12 mouse cellular contexts compared by ENCODE assay signal in genomic region chr10:78227875-78228559, GRCm38 (mm10). TPM values are rescaled to one million over a fixed set of nuclear protein-coding genes. Genes with fewer than 3 reads are reported as not detected.
DNase-seq lines count a peak whose midpoint lies in the region; ATAC-seq and TF ChIP-seq lines count a peak whose summit lies in the region.
"Had no signal": no experiment of that assay in that cellular context is flagged by ENCODE, and none has a peak within 500 bp of the region (broad histone marks: within the 10 kb centered on the region; RNA-seq: fewer than 3 reads in every experiment).

No protein-coding gene starts in this region.

- ATAC-seq in kidney, embryonic 14.5 days (ENCODE audit: low FRiP score, low TSS enrichment): no peak
- ATAC-seq in neural tube, embryonic 15.5 days (ENCODE audit: low FRiP score): no peak

- no peak overlapping the region for H3K4me3 ChIP-seq in gastrocnemius, adult 2 months
- no peak overlapping the region for H3K4me3 ChIP-seq in kidney, embryonic 14.5 days (ENCODE audit: low read length)
- H3K4me3 ChIP-seq in bone marrow macrophage, adult 2 months (ENCODE audit: insufficient read depth, low read length): no peak overlapping the region
- H3K4me3 ChIP-seq in macrophage (ENCODE audit: inconsistent target): no peak overlapping the region
- no peak overlapping the region for H3K4me3 ChIP-seq in neural tube, embryonic 15.5 days (replicated peaks)
- H3K4me3 ChIP-seq: embryonic facial prominence, embryonic 12.5 days; neural tube, embryonic 12.5 days had no signal

- peak overlapping the region; percentile 49 for H3K27ac ChIP-seq in gastrocnemius, adult 2 months
- H3K27ac ChIP-seq in kidney, embryonic 14.5 days (ENCODE audit: low read depth, low read length): no peak overlapping the region
- peak overlapping the region; percentile 77 for H3K27ac ChIP-seq in bone marrow macrophage, adult 2 months (ENCODE audit: insufficient read depth, low read depth, low read length)
- peak overlapping the region; percentile 46 for H3K27ac ChIP-seq in macrophage
- H3K27ac ChIP-seq in neural tube, embryonic 15.5 days (replicated peaks): no peak overlapping the region
- H3K27ac ChIP-seq: embryonic facial prominence, embryonic 12.5 days; neural tube, embryonic 12.5 days had no signal

- no peaks in the 10 kb centered on the region for H3K27me3 ChIP-seq in kidney, embryonic 14.5 days (ENCODE audit: control insufficient read depth, insufficient read depth, low read length)
- no peaks in the 10 kb centered on the region for H3K27me3 ChIP-seq in neural tube, embryonic 15.5 days (replicated peaks)
- H3K27me3 ChIP-seq: embryonic facial prominence, embryonic 12.5 days; neural tube, embryonic 12.5 days had no signal

- intact Hi-C loops in gastrocnemius, adult 2 months (cut with DNase I): no loop called here

- no peaks in the 10 kb centered on the region for H3K9me3 ChIP-seq in kidney, embryonic 14.5 days (ENCODE audit: control insufficient read depth, low read length)
- H3K9me3 ChIP-seq in neural tube, embryonic 15.5 days (replicated peaks): no peaks in the 10 kb centered on the region
- H3K9me3 ChIP-seq: embryonic facial prominence, embryonic 12.5 days; neural tube, embryonic 12.5 days had no signal

- H3K79me2 ChIP-seq in macrophage (ENCODE audit: inconsistent target): peaks cover 71% of the 10 kb centered on the region

- H3K4me2 ChIP-seq in kidney, embryonic 14.5 days (replicated peaks; ENCODE audit: low read depth, low read length): no peak overlapping the region
- no peak overlapping the region for H3K4me2 ChIP-seq in neural tube, embryonic 15.5 days
- H3K4me2 ChIP-seq: embryonic facial prominence, embryonic 12.5 days; neural tube, embryonic 12.5 days had no signal

- no peak for DNase-seq in gastrocnemius, adult 2 months
- DNase-seq in gastrocnemius, adult 8-10 months (ENCODE audit: low spot score in 2 of 2): no peak
- peak; percentile 24 for DNase-seq in kidney, postnatal 10 days
- DNase-seq in spleen, postnatal 4 days (ENCODE audit: low spot score in 2 of 2): no peak
- DNase-seq: cerebellum, postnatal 10 days; thymus, postnatal 14 days had no signal

- 78% methylated on average over 8 of the region's 8 CpGs for WGBS in kidney, embryonic 14.5 days
- WGBS in macrophage (ENCODE audit: missing documents): 22% methylated on average over 8 of the region's 8 CpGs
- whole genome bisulfite sequencing in neural tube, embryonic 15.5 days: 81% methylated on average over 8 of the region's 8 CpGs

- H3K9ac ChIP-seq in kidney, embryonic 14.5 days (ENCODE audit: low read depth, low read length): no peak overlapping the region
- H3K9ac ChIP-seq in neural tube, embryonic 15.5 days (replicated peaks): no peak overlapping the region
- H3K9ac ChIP-seq: embryonic facial prominence, embryonic 12.5 days; neural tube, embryonic 12.5 days had no signal

- TF ChIP-seq POLR2A in bone marrow macrophage, adult 2 months (IDR thresholded peaks at IDR 0.05; ENCODE audit: borderline replicate concordance, low read depth, low read length): no peak

- H3K4me1 ChIP-seq in kidney, embryonic 14.5 days (ENCODE audit: control insufficient read depth, insufficient read depth, low read length): no peaks in the 10 kb centered on the region
- H3K4me1 ChIP-seq in bone marrow macrophage, adult 2 months (ENCODE audit: control insufficient read depth, insufficient read depth, low read length): peaks cover 47% of the 10 kb centered on the region
- H3K4me1 ChIP-seq in neural tube, embryonic 15.5 days: peaks cover 8% of the 10 kb centered on the region
- H3K4me1 ChIP-seq: embryonic facial prominence, embryonic 12.5 days; neural tube, embryonic 12.5 days had no signal

- peaks cover 28% of the 10 kb centered on the region; the same call in 1 of the 2 replicates for H3K36me3 ChIP-seq in kidney, embryonic 14.5 days (ENCODE audit: control insufficient read depth, insufficient read depth, low read length)
- peaks cover 21% of the 10 kb centered on the region; the same call in 1 of the 2 replicates for H3K36me3 ChIP-seq in macrophage (ENCODE audit: inconsistent target)
- H3K36me3 ChIP-seq in neural tube, embryonic 15.5 days: peaks cover 44% of the 10 kb centered on the region

- TF ChIP-seq CTCF in gastrocnemius, adult 2 months (IDR thresholded peaks at IDR 0.05): no peak
- TF ChIP-seq CTCF in bone marrow macrophage, adult 2 months (IDR thresholded peaks at IDR 0.05; ENCODE audit: low read depth, low read length): no peak

RNA-seq across cellular contexts. Expression of gene Trappc10, which starts 16.4 kb away (rescaled TPM):
- 10 to 100 TPM; 37.9 to 40.1 TPM for total RNA-seq in gastrocnemius, adult 2 months (2021)
- 10 to 100 TPM; 36.9 to 57.4 (median 42.2) TPM for total RNA-seq in gastrocnemius, adult 8-10 months (2022)
- polyA plus RNA-seq in kidney, embryonic 14.5 days (2014; fragmentation: Nextera tagmentation; extraction: Ambion mirVana): 16.3 and 22.2 TPM in 2 replicates
- polyA plus RNA-seq in bone marrow macrophage, adult 2 months (2012; ENCODE audit: insufficient read depth, insufficient read length, missing spikeins): 25.2 and 29.6 TPM in 2 replicates
- 100 to 1,000 TPM in 12 of 26 experiments, 10 to 100 TPM in 14; 83.3 to 169 (median 98.1) TPM for total RNA-seq in macrophage (2018; cell fraction: chromatin; rRNA removed)
- total RNA-seq in macrophage (2018; cell fraction: cytosol; rRNA removed): 10 to 100 TPM; 28.0 to 42.2 (median 35.7) TPM
- 100 to 1,000 TPM in 1 of 26 experiments, 10 to 100 TPM in 25; 63.5 to 106 (median 71.1) TPM for total RNA-seq in macrophage (2018; cell fraction: nucleus; rRNA removed)
- 24.0 to 38.9 TPM (median 30.9 TPM) in 3 replicates for polyA plus RNA-seq in macrophage (2018)
- polyA plus RNA-seq in neural tube, embryonic 15.5 days (2015; fragmentation: Nextera tagmentation; extraction: Ambion mirVana): 23.1 and 28.4 TPM in 2 replicates

RNA-seq across cellular contexts. Expression of gene Pwp2, which starts 43.1 kb away (rescaled TPM):
- total RNA-seq in gastrocnemius, adult 2 months (2021): 10 to 100 TPM; 10.7 to 11.0 TPM
- 10 to 100 TPM; 10.3 to 12.0 (median 11.5) TPM for total RNA-seq in gastrocnemius, adult 8-10 months (2022)
- polyA plus RNA-seq in kidney, embryonic 14.5 days (2014; fragmentation: Nextera tagmentation; extraction: Ambion mirVana): 10.4 and 19.9 TPM in 2 replicates
- 3.7 and 4.5 TPM in 2 replicates for polyA plus RNA-seq in bone marrow macrophage, adult 2 months (2012; ENCODE audit: insufficient read depth, insufficient read length, missing spikeins)
- 10 to 100 TPM in 7 of 26 experiments, 1 to 10 TPM in 19; 4.7 to 16.1 (median 8.9) TPM for total RNA-seq in macrophage (2018; cell fraction: chromatin; rRNA removed)
- 1 to 10 TPM; 4.1 to 9.0 (median 6.9) TPM for total RNA-seq in macrophage (2018; cell fraction: cytosol; rRNA removed)
- 10 to 100 TPM in 4 of 26 experiments, 1 to 10 TPM in 22; 4.4 to 17.7 (median 7.3) TPM for total RNA-seq in macrophage (2018; cell fraction: nucleus; rRNA removed)
- 6.1 to 17.2 TPM (median 6.1 TPM) in 3 replicates for polyA plus RNA-seq in macrophage (2018)
- polyA plus RNA-seq in neural tube, embryonic 15.5 days (2015; fragmentation: Nextera tagmentation; extraction: Ambion mirVana): 14.8 and 19.0 TPM in 2 replicates

RNA-seq across cellular contexts. Expression of gene D10Jhu81e, which starts 58.4 kb away (rescaled TPM):
- 100 to 1,000 TPM; 231 to 289 TPM for total RNA-seq in gastrocnemius, adult 2 months (2021)
- total RNA-seq in gastrocnemius, adult 8-10 months (2022): 100 to 1,000 TPM; 250 to 278 (median 260) TPM
- 16.3 and 85.4 TPM in 2 replicates for polyA plus RNA-seq in kidney, embryonic 14.5 days (2014; fragmentation: Nextera tagmentation; extraction: Ambion mirVana)
- 31.2 and 33.4 TPM in 2 replicates for polyA plus RNA-seq in bone marrow macrophage, adult 2 months (2012; ENCODE audit: insufficient read depth, insufficient read length, missing spikeins)
- total RNA-seq in macrophage (2018; cell fraction: chromatin; rRNA removed): 10 to 100 TPM in 18 of 26 experiments, 1 to 10 TPM in 8; 4.3 to 35.5 (median 13.3) TPM
- 10 to 100 TPM; 20.5 to 40.4 (median 29.0) TPM for total RNA-seq in macrophage (2018; cell fraction: cytosol; rRNA removed)
- total RNA-seq in macrophage (2018; cell fraction: nucleus; rRNA removed): 10 to 100 TPM in 20 of 26 experiments, 1 to 10 TPM in 6; 8.2 to 30.6 (median 14.0) TPM
- 30.3 to 37.8 TPM (median 37.5 TPM) in 3 replicates for polyA plus RNA-seq in macrophage (2018)
- polyA plus RNA-seq in neural tube, embryonic 15.5 days (2015; fragmentation: Nextera tagmentation; extraction: Ambion mirVana): 31.2 and 34.5 TPM in 2 replicates

Comparison
In these comparisons a context has a peak if more than half of its experiments do, and no peak if none do; other contexts are left out.
1. H3K27ac ChIP-seq: peak in gastrocnemius, adult 2 months (single experiment), bone marrow macrophage, adult 2 months (single experiment) and macrophage (single experiment); none in kidney, embryonic 14.5 days (single experiment) and neural tube, embryonic 15.5 days (single experiment).